Mouse (Mus musculus) neural tube, embryonic 11.5 days (tissue): Measurements from ENCODE around the gene Gm20388. TPM values are rescaled to one million over a fixed set of nuclear protein-coding genes. Genes with fewer than 3 reads are reported as not detected.

Experiments
- ATAC-seq: fragments of 200-750 bp; cut with Nextera tagmentation; 2 replicates; pipeline ENCODE4 v1.8.0; 2017; ENCODE audit warnings: moderate number of reproducible peaks, mild to moderate bottlenecking, moderate TSS enrichment, moderate library complexity; ENCODE audit not compliant: insufficient read depth, low FRiP score, low TSS enrichment
- DNase-seq: peaks from one replicate; pipeline ENCODE4 v3.0.0-alpha.2; 2015; ENCODE audit warnings: low spot score
- H3K27ac ChIP-seq: fragments of 300-500 bp; sonication (generic); 2 replicates; pipeline ENCODE4 v1.5.1; 2014; ENCODE audit warnings: low read depth, mild to moderate bottlenecking, low read length
- H3K27me3 ChIP-seq: fragments of 300-500 bp; sonication (generic); 2 replicates; pipeline ENCODE4 v1.6.1; 2014; ENCODE audit warnings: mild to moderate bottlenecking, low read length, mixed read lengths; ENCODE audit not compliant: control insufficient read depth, insufficient read depth
- H3K36me3 ChIP-seq: fragments of 300-500 bp; sonication (generic); 2 replicates; pipeline ENCODE4 v1.6.1; 2014; ENCODE audit warnings: mild to moderate bottlenecking, low read length, moderate library complexity, mixed read lengths; ENCODE audit not compliant: control insufficient read depth, insufficient read depth
- H3K4me1 ChIP-seq: fragments of 300-500 bp; sonication (generic); 2 replicates; pipeline ENCODE4 v1.6.1; 2014; ENCODE audit warnings: low read length, mixed read lengths; ENCODE audit not compliant: control insufficient read depth, insufficient read depth
- H3K4me2 ChIP-seq: fragments of 300-500 bp; sonication (generic); 2 replicates; pipeline ENCODE4 v1.6.1; 2014; ENCODE audit warnings: low read depth, mild to moderate bottlenecking, moderate library complexity
- H3K4me3 ChIP-seq: fragments of 300-500 bp; sonication (generic); 2 replicates; pipeline ENCODE4 v1.5.1; 2014; ENCODE audit warnings: low read depth, low read length
- H3K9ac ChIP-seq: fragments of 300-500 bp; sonication (generic); 2 replicates; pipeline ENCODE4 v1.6.1; 2014; ENCODE audit warnings: mild to moderate bottlenecking, low read length
- H3K9me3 ChIP-seq: fragments of 300-500 bp; sonication (generic); 2 replicates; pipeline ENCODE4 v1.6.1; 2016; ENCODE audit warnings: low read length; ENCODE audit not compliant: control insufficient read depth
- WGBS: fragments of 180-500 bp; shearing (Covaris S2); extraction: QIAGEN DNeasy Blood & Tissue Kit; methylation state at CpG from one replicate; pipeline ENCODE4 v1.1.7; 2014; 5-methylcytosine and 5-hydroxymethylcytosine counted together
- polyA plus RNA-seq: library from polyadenylated mRNA; unstranded; fragments of >200 nt; fragmentation: Nextera tagmentation; extraction: Ambion mirVana; gene quantifications from 2 replicates; pipeline ENCODE4 v1.2.1, GENCODE M21; 2014

Gene Gm20388
- polyA plus RNA-seq, 1 experiment from 2014 or later, result not detected

DNA sequence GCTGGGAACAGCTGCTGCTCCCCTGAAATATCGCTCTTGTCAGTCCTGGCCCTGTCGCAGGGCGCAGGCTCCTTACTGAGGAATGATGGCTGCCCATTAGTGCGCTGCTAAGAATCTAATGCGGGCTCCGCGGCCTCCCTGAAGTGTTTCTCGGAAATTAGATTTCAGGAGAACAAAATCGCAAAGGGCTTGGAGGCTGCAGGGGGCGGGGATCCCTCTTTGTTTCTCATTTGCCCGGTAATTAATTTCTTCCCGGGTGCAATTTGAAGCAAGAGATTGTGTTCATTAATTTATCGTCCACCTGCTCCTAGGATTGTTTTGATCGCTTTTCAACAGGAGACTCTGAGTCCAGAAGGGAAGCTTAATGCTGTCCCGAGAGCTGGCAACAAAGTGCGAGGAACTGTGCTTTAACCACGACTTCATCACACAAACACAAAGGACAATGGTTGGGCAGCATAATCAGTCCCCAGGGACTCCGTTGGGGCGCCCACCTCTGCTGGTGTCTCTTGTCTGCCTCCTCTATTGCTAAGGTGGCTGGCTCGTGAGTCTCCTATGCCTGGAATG lies 4230.3 kb downstream of the Gm20388 start:
- H3K4me2 ChIP-seq, result no peak overlapping the region

DNA sequence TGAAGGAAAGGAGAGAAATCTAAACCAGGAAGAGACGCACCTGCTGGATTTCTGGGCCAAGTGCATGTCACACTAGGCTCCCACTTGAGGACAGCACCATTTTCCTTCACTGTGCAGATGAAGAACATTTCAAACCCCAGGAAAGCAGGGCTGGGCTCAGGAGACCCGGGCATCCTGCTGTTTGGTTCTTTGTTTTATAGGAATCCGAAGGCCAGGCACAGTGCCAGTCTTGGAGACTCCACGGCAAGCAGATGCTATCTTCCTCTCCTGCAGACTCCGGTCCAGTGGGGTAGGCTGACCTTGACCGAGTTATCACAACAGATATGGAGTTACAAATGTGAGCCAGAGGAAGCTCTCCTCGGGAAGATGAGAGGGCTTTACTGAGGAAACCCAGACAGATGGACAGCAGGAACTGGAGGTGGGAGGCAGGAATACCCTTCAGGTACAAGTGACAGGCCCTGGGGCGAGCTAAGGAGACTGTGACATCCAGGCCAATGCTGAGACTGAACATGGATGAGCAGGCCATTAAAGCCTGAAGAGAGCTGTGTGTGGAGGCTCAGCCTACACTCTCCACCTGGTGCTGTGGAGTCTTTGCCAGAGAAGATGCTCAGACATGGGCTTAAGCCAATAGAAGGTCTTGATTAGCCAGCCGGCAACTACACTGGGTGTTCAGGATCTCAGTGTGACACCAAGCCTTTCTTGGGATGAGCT lies 4231.2 kb downstream of the Gm20388 start:
- H3K36me3 ChIP-seq, result no peaks in the 10 kb centered on the region
- 82% methylated on average over 9 of the region's 9 CpGs for WGBS
- H3K4me2 ChIP-seq, result no peak overlapping the region
- DNase-seq, result no peak
- no peaks in the 10 kb centered on the region for H3K27me3 ChIP-seq
- H3K9ac ChIP-seq, result no peak overlapping the region
- ATAC-seq, result no peak
- no peaks in the 10 kb centered on the region for H3K9me3 ChIP-seq
- no peak overlapping the region for H3K27ac ChIP-seq
- peaks cover 9% of the 10 kb centered on the region; the same call in 1 of the 2 replicates for H3K4me1 ChIP-seq
- no peak overlapping the region for H3K4me3 ChIP-seq

More for the DNA sequence above, 4230.3 kb downstream of the Gm20388 start:
- peak; percentile 63; the same call in 1 of the 2 replicates for ATAC-seq
- H3K4me1 ChIP-seq, result peaks cover 9% of the 10 kb centered on the region; the same call in 1 of the 2 replicates
- no peaks in the 10 kb centered on the region for H3K9me3 ChIP-seq
- no peaks in the 10 kb centered on the region for H3K36me3 ChIP-seq
- peak overlapping the region; percentile 11; the same call in 1 of the 2 replicates for H3K27ac ChIP-seq
- peak; percentile 40 for DNase-seq
- H3K27me3 ChIP-seq, result no peaks in the 10 kb centered on the region
- no peak overlapping the region for H3K9ac ChIP-seq
- no peak overlapping the region for H3K4me3 ChIP-seq
- 62% methylated on average over 20 of the region's 20 CpGs for WGBS

GRCm38 (mm10) chr8:124143003-124143402 lies 4232.4 kb downstream of the Gm20388 start:
- WGBS, result 46% methylated on average over 5 of the region's 5 CpGs
- H3K27ac ChIP-seq, result no peak overlapping the region
- no peaks in the 10 kb centered on the region for H3K27me3 ChIP-seq
- no peak for DNase-seq
- peaks cover 9% of the 10 kb centered on the region; the same call in 1 of the 2 replicates for H3K4me1 ChIP-seq
- H3K36me3 ChIP-seq, result no peaks in the 10 kb centered on the region
- H3K9me3 ChIP-seq, result no peaks in the 10 kb centered on the region
- H3K4me3 ChIP-seq, result no peak overlapping the region
- no peak overlapping the region for H3K4me2 ChIP-seq
- H3K9ac ChIP-seq, result no peak overlapping the region
- ATAC-seq, result no peak

DNA sequence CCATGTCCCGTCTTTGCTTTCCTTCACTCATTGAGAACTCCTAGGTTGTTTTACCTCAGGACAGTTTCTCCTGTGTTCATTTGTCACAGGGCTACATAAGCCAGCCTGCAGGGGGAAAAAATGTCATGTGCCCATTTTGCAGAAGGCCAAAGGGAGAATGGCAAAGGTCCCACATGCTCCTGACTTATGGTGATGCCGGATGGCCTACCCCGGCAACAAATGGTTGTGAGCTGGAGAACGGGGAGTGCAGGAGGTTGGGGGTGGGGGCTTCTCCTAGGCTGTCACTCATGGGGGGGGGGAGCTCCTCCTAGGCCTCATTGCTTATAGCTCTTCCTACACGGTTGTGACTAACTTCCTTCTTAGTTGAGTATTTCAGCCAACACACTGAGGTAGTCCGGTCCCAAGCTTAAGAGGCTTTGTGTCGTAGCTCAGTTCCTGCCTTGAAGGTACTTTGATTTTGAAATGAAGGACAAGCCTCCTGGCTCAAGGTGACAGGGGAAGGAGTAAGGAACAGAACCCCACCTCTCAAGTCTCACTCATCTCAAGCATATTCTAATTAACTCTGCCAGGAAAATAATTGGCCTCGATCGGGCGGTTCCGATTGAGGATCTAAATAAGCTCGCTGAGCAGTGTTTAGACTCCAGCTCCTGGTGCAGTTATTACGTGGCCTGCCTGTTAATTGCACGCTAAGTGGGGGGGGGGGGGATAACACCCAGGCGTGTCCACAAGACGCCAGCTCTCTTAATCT lies 4233.4 kb downstream of the Gm20388 start:
- no peak for ATAC-seq
- Histone ChIP-seq H3K4me2 (no peak overlapping the region), H3K9ac (no peak overlapping the region), H3K4me3 (no peak overlapping the region), H3K27ac (no peak overlapping the region), H3K36me3 (no peaks in the 10 kb centered on the region), H3K9me3 (no peaks in the 10 kb centered on the region), H3K4me1 (peaks cover 9% of the 10 kb centered on the region; the same call in 1 of the 2 replicates), H3K27me3 (no peaks in the 10 kb centered on the region)
- no peak for DNase-seq
- 94% methylated on average over 16 of the region's 16 CpGs for WGBS

DNA sequence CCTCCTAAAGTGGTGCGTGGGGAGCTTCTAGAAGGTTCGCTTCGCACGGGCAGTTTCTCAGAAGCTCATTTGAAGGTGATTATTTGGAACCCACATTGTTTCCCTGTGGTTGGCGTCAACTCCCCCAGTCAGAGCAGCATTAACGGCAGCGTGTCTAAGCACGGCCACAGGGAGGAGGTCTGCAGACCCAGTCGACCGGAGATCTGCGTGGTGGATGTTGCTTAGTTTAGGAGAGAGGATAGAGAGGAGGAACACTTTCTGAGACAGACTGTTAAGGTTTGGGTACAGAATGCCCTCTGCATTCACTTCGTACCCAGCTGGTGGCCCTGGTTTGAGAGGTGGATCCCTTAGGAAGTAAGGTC lies 4234.0 kb downstream of the Gm20388 start:
- Histone ChIP-seq H3K27ac (no peak overlapping the region), H3K4me2 (no peak overlapping the region), H3K36me3 (no peaks in the 10 kb centered on the region), H3K9me3 (no peaks in the 10 kb centered on the region), H3K4me3 (no peak overlapping the region), H3K9ac (no peak overlapping the region), H3K27me3 (no peaks in the 10 kb centered on the region), H3K4me1 (peaks cover 9% of the 10 kb centered on the region; the same call in 1 of the 2 replicates)
- DNase-seq (no peak), ATAC-seq (no peak)
- WGBS, result 86% methylated on average over 12 of the region's 12 CpGs

GRCm38 (mm10) chr8:124146286-124146685 lies 4235.6 kb downstream of the Gm20388 start:
- Histone ChIP-seq H3K27me3 (no peaks in the 10 kb centered on the region), H3K36me3 (no peaks in the 10 kb centered on the region), H3K4me1 (no peaks in the 10 kb centered on the region), H3K27ac (no peak overlapping the region), H3K4me2 (no peak overlapping the region), H3K9ac (no peak overlapping the region), H3K9me3 (no peaks in the 10 kb centered on the region), H3K4me3 (no peak overlapping the region)
- DNase-seq (no peak), ATAC-seq (no peak)
- WGBS, result 87% methylated on average over 5 of the region's 5 CpGs

DNA sequence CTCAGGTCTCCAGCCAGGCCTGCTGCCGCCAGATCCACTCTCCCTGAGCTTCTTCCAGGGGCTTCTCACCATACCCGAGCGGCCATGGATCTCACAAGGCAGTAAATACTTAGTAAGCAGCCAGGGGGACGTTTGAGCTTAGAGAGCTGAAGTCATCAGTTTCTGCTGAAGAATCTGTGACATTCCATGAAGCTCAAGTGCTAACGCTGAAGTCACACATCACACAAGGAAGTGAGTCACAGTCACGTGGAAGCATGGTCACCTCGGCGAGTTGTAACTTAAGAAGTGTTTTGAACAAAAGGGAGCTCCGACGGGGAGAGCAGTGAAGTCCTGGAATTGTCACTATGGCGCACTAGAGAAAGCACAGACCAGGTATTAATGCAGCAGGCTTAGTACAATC lies 4239.4 kb downstream of the Gm20388 start:
- Histone ChIP-seq H3K36me3 (no peaks in the 10 kb centered on the region), H3K9me3 (no peaks in the 10 kb centered on the region), H3K4me3 (no peak overlapping the region), H3K4me2 (no peak overlapping the region), H3K9ac (no peak overlapping the region), H3K27me3 (no peaks in the 10 kb centered on the region), H3K4me1 (no peaks in the 10 kb centered on the region), H3K27ac (no peak overlapping the region)
- ATAC-seq (no peak), DNase-seq (no peak)
- WGBS, result 83% methylated on average over 11 of the region's 11 CpGs

DNA sequence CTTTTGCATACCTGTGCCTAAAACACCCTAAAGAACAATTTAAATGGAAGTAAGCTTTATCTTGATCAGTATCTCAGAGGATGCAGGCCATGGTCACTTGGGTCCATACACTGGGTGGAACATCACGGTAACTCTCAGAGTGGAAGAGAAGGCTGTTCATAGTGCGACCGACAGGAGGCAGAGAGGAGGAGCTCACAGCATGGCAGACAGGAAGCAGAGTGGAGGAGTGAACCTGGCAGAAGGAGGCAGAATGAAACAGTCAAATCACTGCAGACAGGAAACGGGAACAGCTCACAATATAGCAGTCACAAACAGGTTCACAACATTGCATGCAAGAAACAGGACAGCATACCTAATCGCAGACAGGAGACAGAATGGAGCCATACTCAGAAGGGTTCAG lies 4239.9 kb downstream of the Gm20388 start:
- no peaks in the 10 kb centered on the region for H3K27me3 ChIP-seq
- H3K9ac ChIP-seq, result no peak overlapping the region
- DNase-seq (no peak), ATAC-seq (no peak)
- no peak overlapping the region for H3K4me2 ChIP-seq
- no peaks in the 10 kb centered on the region for H3K4me1 ChIP-seq
- WGBS, result 86% methylated on average over 5 of the region's 5 CpGs
- no peak overlapping the region for H3K27ac ChIP-seq
- H3K9me3 ChIP-seq, result no peaks in the 10 kb centered on the region
- H3K36me3 ChIP-seq, result no peaks in the 10 kb centered on the region
- H3K4me3 ChIP-seq, result no peak overlapping the region
